Mouse (Mus musculus) ES-E14 (cell line): Measurements from ENCODE around the gene Csnk2a1. TPM values are rescaled to one million over a fixed set of nuclear protein-coding genes. Genes with fewer than 3 reads are reported as not detected.

ENCODE experiments used
- DNase-seq: peaks from one replicate; pipeline ENCODE4 v3.0.0-alpha.2; 2013; ENCODE audit warnings: low read depth, low spot score
- H3K27ac ChIP-seq: 2 replicates; pipeline ENCODE4 v1.5.1; 2012; ENCODE audit warnings: low read depth, mild to moderate bottlenecking, low read length, moderate library complexity, mixed read lengths; ENCODE audit not compliant: poor library complexity, insufficient read depth, severe bottlenecking
- H3K36me3 ChIP-seq: 2 replicates; pipeline ENCODE4 v1.6.1; 2012; ENCODE audit warnings: mild to moderate bottlenecking, low read length, moderate library complexity, mixed read lengths; ENCODE audit not compliant: control insufficient read depth, poor library complexity, insufficient read depth, severe bottlenecking
- H3K4me1 ChIP-seq, 2 experiments: fragments of 150-350 bp in 1 of 2; sonication (generic) in 1 of 2; 2 replicates each; pipeline ENCODE4 v1.6.1; 2012; ENCODE audit warnings: low read length in 2 of 2, mild to moderate bottlenecking in 1 of 2, mixed read lengths in 1 of 2; ENCODE audit not compliant: control insufficient read depth in 2 of 2, insufficient read depth in 2 of 2, poor library complexity in 1 of 2
- H3K4me3 ChIP-seq, 2 experiments: fragments of 150-350 bp in 1 of 2; sonication (generic) in 1 of 2; 2 replicates each; pipeline ENCODE4 v1.5.1; 2012; ENCODE audit warnings: low read length in 2 of 2, low read depth in 1 of 2, mild to moderate bottlenecking in 1 of 2, mixed read lengths in 1 of 2; ENCODE audit not compliant: insufficient read depth in 1 of 2, poor library complexity in 1 of 2, severe bottlenecking in 1 of 2
- H3K9ac ChIP-seq: 2 replicates; pipeline ENCODE4 v1.6.1; 2012; ENCODE audit warnings: low read depth, mild to moderate bottlenecking, low read length, mixed read lengths; ENCODE audit not compliant: poor library complexity, insufficient read depth, severe bottlenecking
- H3K9me3 ChIP-seq: fragments of 150-350 bp; sonication (generic); 2 replicates; pipeline ENCODE4 v1.6.1; 2012; ENCODE audit warnings: low read depth, mild to moderate bottlenecking, low read length; ENCODE audit not compliant: control insufficient read depth, insufficient read depth
- CHD2 ChIP-seq: IDR thresholded peaks from 2 replicates; pipeline ENCODE4 v1.6.1; 2014; ENCODE audit warnings: mild to moderate bottlenecking, low read depth, low read length, inconsistent platforms
- HCFC1 ChIP-seq: IDR thresholded peaks from 2 replicates; pipeline ENCODE4 v1.6.1; 2012; ENCODE audit warnings: low read length, inconsistent platforms, borderline replicate concordance; ENCODE audit not compliant: insufficient read depth
- MAFK ChIP-seq: IDR thresholded peaks from 2 replicates; pipeline ENCODE4 v1.6.1; 2014; ENCODE audit warnings: mild to moderate bottlenecking, low read depth, low read length, inconsistent platforms; ENCODE audit not compliant: insufficient read depth
- ZC3H11A ChIP-seq: IDR thresholded peaks from 2 replicates; pipeline ENCODE4 v1.6.1; 2012; ENCODE audit warnings: low read depth, mild to moderate bottlenecking, inconsistent platforms, low read length, borderline replicate concordance
- ZNF384 ChIP-seq: IDR thresholded peaks from 2 replicates; pipeline ENCODE4 v1.6.1; 2012; ENCODE audit warnings: low read depth, low read length, inconsistent platforms
- in situ Hi-C, 2 experiments: fragments of 600-800 bp; cut with MboI; formaldehyde crosslinking; loops; one replicate each; pipeline ENCODE4 v1.15.1; 2025; ENCODE audit warnings: low sequenced_read_pairs in 2 of 2, inconsistent platforms in 1 of 2; ENCODE audit not compliant: unreplicated experiment in 2 of 2
- total RNA-seq: library from RNA; depleted of rRNA; stranded (reverse); fragments of 300-350 nt; gene quantifications from 2 replicates; pipeline ENCODE4 v1.2.3, GENCODE M21; 2012

Gene Csnk2a1
- total RNA-seq, 1 experiment = 134 TPM

DNA sequence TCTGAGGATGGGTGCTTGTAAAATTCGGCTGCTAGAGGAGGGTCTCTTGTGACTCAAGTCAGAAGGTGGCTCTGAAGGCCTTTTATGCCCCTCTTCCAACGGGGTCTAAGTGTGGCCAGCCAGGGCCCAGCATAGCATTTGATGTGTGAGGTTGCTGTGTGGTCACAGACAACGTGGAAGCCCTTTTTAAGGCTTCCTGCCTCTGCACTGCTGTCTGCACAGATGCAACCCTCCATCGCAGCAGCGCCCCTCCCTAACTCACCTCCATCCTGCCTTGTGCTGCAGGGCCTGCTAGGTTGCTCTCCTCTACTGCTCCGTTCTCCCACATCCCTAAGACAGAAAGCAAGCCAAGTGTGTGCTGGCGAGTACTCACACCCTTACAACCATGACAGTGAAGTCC is 36.5 kb upstream of the Csnk2a1 start:
- no peaks in the 10 kb centered on the region for H3K9me3 ChIP-seq
- peaks cover 4 to 18% of the 10 kb centered on the region in 2 experiments; a peak in 3 of 4 replicates for H3K4me1 ChIP-seq
- H3K27ac ChIP-seq = peak overlapping the region; percentile 79
- in situ Hi-C loops = no loop called here
- H3K9ac ChIP-seq = peak overlapping the region; percentile 57
- no peak for DNase-seq
- H3K4me3 ChIP-seq = peak overlapping the region; percentile 6 to 44; a peak in 3 of 4 replicates
- TF ChIP-seq ZC3H11A (no peak), MAFK (no peak), ZNF384 (no peak)
- no peaks in the 10 kb centered on the region; the same call in 1 of the 2 replicates for H3K36me3 ChIP-seq

DNA sequence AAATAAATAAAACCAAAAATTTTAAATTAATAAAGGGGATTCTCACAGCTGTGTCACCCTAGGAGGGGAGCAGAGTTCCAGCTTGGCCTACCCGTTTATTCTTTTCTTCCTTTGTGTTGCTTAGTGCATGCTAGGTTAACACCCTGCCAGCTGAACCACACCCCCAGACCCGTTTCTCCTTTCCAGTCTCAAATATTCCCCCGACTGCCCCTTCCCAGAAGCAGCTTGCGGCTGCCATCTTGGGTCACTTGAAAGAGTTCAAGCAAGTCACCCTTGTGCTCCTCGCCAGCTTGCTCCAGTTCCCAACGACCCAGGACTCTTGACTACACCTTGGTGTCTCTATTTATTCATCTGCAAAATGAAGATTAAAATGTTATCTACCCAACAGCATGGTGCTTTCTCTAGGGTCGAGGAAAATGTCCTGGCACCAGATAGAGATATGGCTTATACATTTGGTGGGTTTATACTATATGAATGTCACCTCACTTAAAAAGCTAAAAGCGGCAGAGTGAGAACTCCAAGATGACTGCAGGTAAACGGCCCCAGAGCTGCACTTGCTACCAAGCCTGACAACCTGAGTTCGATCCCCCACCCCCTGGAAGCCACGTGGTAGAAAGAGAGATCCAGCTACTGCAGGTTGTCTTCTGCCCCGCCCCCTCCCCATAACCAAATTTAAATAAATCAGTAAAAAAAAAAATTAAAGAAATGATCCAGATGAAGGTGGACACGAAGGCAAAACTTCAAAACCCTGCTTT is 33.9 kb upstream of the Csnk2a1 start:
- DNase-seq = no peak
- no peak for TF ChIP-seq MAFK
- TF ChIP-seq ZNF384 = no peak
- TF ChIP-seq ZC3H11A = no peak
- no peak for TF ChIP-seq CHD2
- Histone ChIP-seq H3K9me3 (no peaks in the 10 kb centered on the region), H3K4me1 (peaks cover 4 to 20% of the 10 kb centered on the region in 2 experiments; a peak in 3 of 4 replicates), H3K9ac (peak overlapping the region; percentile 60; the same call in 1 of the 2 replicates), H3K4me3 (no peak overlapping the region), H3K36me3 (no peaks in the 10 kb centered on the region), H3K27ac (peak overlapping the region; percentile 70; the same call in 1 of the 2 replicates)
- in situ Hi-C loops = no loop called here

DNA sequence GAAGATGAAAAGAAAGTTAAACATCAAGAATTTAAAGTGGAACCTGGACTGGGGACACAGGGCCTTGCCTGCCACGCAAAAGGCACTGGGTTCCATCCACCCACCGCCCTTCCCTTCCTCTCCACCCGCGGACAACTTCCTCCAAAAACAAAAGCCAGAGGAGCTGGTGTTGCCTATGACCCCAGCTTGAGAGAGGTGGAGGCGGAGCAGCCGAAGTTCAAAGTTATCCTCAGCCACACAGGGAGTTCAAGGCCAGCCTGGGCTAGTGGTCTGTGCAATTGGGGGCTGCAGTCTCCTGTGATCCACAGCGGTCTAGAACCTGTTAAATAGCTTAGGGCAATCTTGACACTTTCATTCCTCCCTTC is 33.3 kb upstream of the Csnk2a1 start:
- Histone ChIP-seq H3K9ac (no peak overlapping the region), H3K4me1 (peaks cover 4 to 20% of the 10 kb centered on the region in 2 experiments; a peak in 3 of 4 replicates), H3K27ac (peak overlapping the region; percentile 48; the same call in 1 of the 2 replicates), H3K9me3 (no peaks in the 10 kb centered on the region), H3K36me3 (no peaks in the 10 kb centered on the region), H3K4me3 (no peak overlapping the region)
- TF ChIP-seq CHD2 (no peak), ZNF384 (no peak), MAFK (no peak), ZC3H11A (no peak), HCFC1 (no peak)
- in situ Hi-C loops = no loop called here
- DNase-seq = no peak

DNA sequence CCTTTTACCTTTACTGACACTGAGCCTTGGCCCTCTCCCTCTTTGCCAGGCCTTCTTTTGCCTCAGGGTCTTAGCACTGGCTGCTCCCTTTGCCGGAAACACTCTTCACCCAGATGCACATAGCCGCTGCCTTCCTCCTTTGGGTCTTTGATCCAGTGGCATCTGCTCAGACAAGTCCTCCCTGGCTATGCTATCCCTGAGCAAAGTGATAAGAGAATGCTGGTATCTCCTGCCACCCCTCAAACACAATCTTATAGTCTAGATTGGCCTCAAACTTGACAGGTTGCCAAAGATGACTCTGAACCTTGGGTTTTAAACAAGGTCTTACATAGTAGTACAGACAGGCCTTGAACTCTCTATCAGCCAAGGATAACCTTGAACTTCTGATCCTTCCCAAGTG is 32.1 kb upstream of the Csnk2a1 start:
- TF ChIP-seq MAFK = no peak
- TF ChIP-seq ZNF384 = no peak
- TF ChIP-seq ZC3H11A = no peak
- no peak for TF ChIP-seq HCFC1
- TF ChIP-seq CHD2 = no peak
- in situ Hi-C loops = no loop called here
- H3K4me3 ChIP-seq = no peak overlapping the region
- H3K27ac ChIP-seq = no peak overlapping the region
- H3K9ac ChIP-seq = no peak overlapping the region
- peaks cover 4 to 20% of the 10 kb centered on the region in 2 experiments; a peak in 3 of 4 replicates for H3K4me1 ChIP-seq
- DNase-seq = no peak
- no peaks in the 10 kb centered on the region for H3K9me3 ChIP-seq
- no peaks in the 10 kb centered on the region for H3K36me3 ChIP-seq

DNA sequence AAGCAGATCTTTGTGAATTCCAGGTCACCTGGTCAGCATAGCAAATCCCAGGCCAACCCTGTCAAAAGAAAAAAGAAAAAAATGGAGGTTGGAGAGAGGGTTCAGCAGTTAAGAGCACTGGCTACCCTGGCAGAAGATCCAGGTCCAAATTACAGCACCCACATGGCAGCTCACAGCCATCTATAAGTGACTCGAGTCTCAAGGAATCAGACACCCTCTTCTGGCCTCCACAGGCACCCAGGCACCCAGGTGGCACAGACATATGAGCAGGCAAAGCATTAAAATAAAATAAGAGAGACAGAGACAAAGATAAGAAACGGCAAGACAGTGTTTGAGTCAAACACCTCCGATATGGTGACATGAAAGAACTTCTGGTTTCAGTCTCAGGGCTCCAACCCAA is 29.7 kb upstream of the Csnk2a1 start:
- in situ Hi-C loops = no loop called here
- peaks cover 0 to 7% of the 10 kb centered on the region in 2 experiments; a peak in 1 of 4 replicates for H3K4me1 ChIP-seq
- no peak for TF ChIP-seq HCFC1
- no peak for TF ChIP-seq ZNF384
- no peak for TF ChIP-seq CHD2
- TF ChIP-seq MAFK = no peak
- TF ChIP-seq ZC3H11A = no peak
- H3K9ac ChIP-seq = no peak overlapping the region
- H3K9me3 ChIP-seq = no peaks in the 10 kb centered on the region
- H3K36me3 ChIP-seq = no peaks in the 10 kb centered on the region
- no peak overlapping the region for H3K27ac ChIP-seq
- no peak for DNase-seq
- H3K4me3 ChIP-seq = no peak overlapping the region
